Mouse (Mus musculus) telencephalon, adult 2 months (tissue): ENCODE measurements around the gene 4930539E08Rik.

Experiments
- DNase-seq: peaks from one replicate; pipeline ENCODE4 v3.0.0-alpha.2; 2011; ENCODE audit warnings: low read depth, low spot score

4930539E08Rik gene

GRCm38 (mm10) chr17:28915060-28915628, at the start of gene 4930539E08Rik:
4930539E08Rik (minus strand) TSS chr17:28915324.
- no peak for DNase-seq

- no peak for DNase-seq
Observed at GRCm38 (mm10) chr17:28961596-28961995, 46.5 kb upstream of the 4930539E08Rik start.

- DNase-seq: no peak
Observed at GRCm38 (mm10) chr17:28960597-28960996, 45.5 kb upstream of the 4930539E08Rik start.

GRCm38 (mm10) chr17:28954416-28954815, 39.3 kb upstream of the 4930539E08Rik start:
- no peak for DNase-seq

GRCm38 (mm10) chr17:28953251-28953650, 38.1 kb upstream of the 4930539E08Rik start:
- DNase-seq: no peak

- peak; percentile 47 for DNase-seq
Observed at GRCm38 (mm10) chr17:28951831-28952799, 37.0 kb upstream of the 4930539E08Rik start, which contains the start of gene Kctd20. Kctd20 (plus strand) TSS chr17:28951950.

GRCm38 (mm10) chr17:28950751-28951150, 35.6 kb upstream of the 4930539E08Rik start:
- DNase-seq: no peak

- no peak for DNase-seq
Observed at GRCm38 (mm10) chr17:28948661-28949060, 33.5 kb upstream of the 4930539E08Rik start.

- DNase-seq: no peak
Observed at GRCm38 (mm10) chr17:28947011-28947939, 32.2 kb upstream of the 4930539E08Rik start.

GRCm38 (mm10) chr17:28944481-28944880, 29.4 kb upstream of the 4930539E08Rik start:
- DNase-seq: no peak

- DNase-seq: no peak
Observed at GRCm38 (mm10) chr17:28943740-28944139, 28.6 kb upstream of the 4930539E08Rik start, which contains the start of gene Pxt1. Pxt1 (minus strand) TSS chr17:28943840.

- no peak for DNase-seq
Observed at GRCm38 (mm10) chr17:28942101-28942500, 27.0 kb upstream of the 4930539E08Rik start.

GRCm38 (mm10) chr17:28940776-28941555, 25.8 kb upstream of the 4930539E08Rik start:
- no peak for DNase-seq

GRCm38 (mm10) chr17:28936622-28937345, 21.7 kb upstream of the 4930539E08Rik start:
- DNase-seq: no peak

GRCm38 (mm10) chr17:28936133-28936532, 21.0 kb upstream of the 4930539E08Rik start:
- DNase-seq: no peak

GRCm38 (mm10) chr17:28934120-28934916, 19.2 kb upstream of the 4930539E08Rik start:
- DNase-seq: no peak

GRCm38 (mm10) chr17:28932274-28932673, 17.1 kb upstream of the 4930539E08Rik start:
- DNase-seq: no peak

GRCm38 (mm10) chr17:28931436-28932211, 16.5 kb upstream of the 4930539E08Rik start:
- no peak for DNase-seq
